Mouse (Mus musculus) liver, postnatal 0 days (tissue): ENCODE results near the gene Pip5k1a. TPM values are rescaled to one million over a fixed set of nuclear protein-coding genes. Genes with fewer than 3 reads are reported as not detected.

ENCODE experiments used
- ATAC-seq: fragments of 200-750 bp; cut with Nextera tagmentation; 2 replicates; pipeline ENCODE4 v1.8.0; 2017; ENCODE audit warnings: mild to moderate bottlenecking, moderate library complexity
- DNase-seq: peaks from one replicate; pipeline ENCODE4 v3.0.0-alpha.2; 2016
- H3K27ac ChIP-seq: fragments of 300-500 bp; sonication (generic); 2 replicates; pipeline ENCODE4 v1.5.1; 2014; ENCODE audit warnings: antibody characterized with exemption, moderate library complexity, mild to moderate bottlenecking, low read depth
- H3K27me3 ChIP-seq: fragments of 300-500 bp; sonication (generic); 2 replicates; pipeline ENCODE4 v1.6.1; 2014; ENCODE audit warnings: low read length, control low read depth, mixed read lengths; ENCODE audit not compliant: insufficient read depth
- H3K36me3 ChIP-seq: fragments of 300-500 bp; sonication (generic); replicated peaks from 2 replicates; pipeline ENCODE4 v1.6.1; 2014; ENCODE audit warnings: mild to moderate bottlenecking, control low read depth, low read length, moderate library complexity, mixed read lengths; ENCODE audit not compliant: insufficient read depth
- H3K4me1 ChIP-seq: fragments of 300-500 bp; sonication (generic); 2 replicates; pipeline ENCODE4 v1.6.1; 2014; ENCODE audit warnings: antibody characterized with exemption, mild to moderate bottlenecking, control low read depth; ENCODE audit not compliant: insufficient read depth
- H3K4me2 ChIP-seq: fragments of 300-500 bp; sonication (generic); 2 replicates; pipeline ENCODE4 v1.6.1; 2014; ENCODE audit warnings: low read depth, mild to moderate bottlenecking, low read length, moderate library complexity, mixed read lengths
- H3K4me3 ChIP-seq: fragments of 300-500 bp; sonication (generic); 2 replicates; pipeline ENCODE4 v1.5.1; 2014; ENCODE audit warnings: low read depth, low read length
- H3K9ac ChIP-seq: fragments of 300-500 bp; sonication (generic); replicated peaks from 2 replicates; pipeline ENCODE4 v1.6.1; 2014; ENCODE audit warnings: mild to moderate bottlenecking, moderate library complexity
- H3K9me3 ChIP-seq: fragments of 300-500 bp; sonication (generic); 2 replicates; pipeline ENCODE4 v1.6.1; 2016; ENCODE audit warnings: mild to moderate bottlenecking, control low read depth, low read length, mixed read lengths
- CTCF ChIP-seq: sonication (generic); IDR thresholded peaks from 2 replicates; pipeline ENCODE4 v1.5.1; 2016; ENCODE audit warnings: antibody characterized with exemption, low read depth
- EP300 ChIP-seq: IDR thresholded peaks from 2 replicates; pipeline ENCODE4 v1.6.1; 2016; ENCODE audit warnings: antibody characterized with exemption, low read depth, mild to moderate bottlenecking
- WGBS: fragments of 180-500 bp; shearing (Covaris S2); extraction: QIAGEN DNeasy Blood & Tissue Kit; methylation state at CpG from one replicate; pipeline ENCODE4 v1.1.7; 2014; ENCODE audit not compliant: insufficient replicate concordance; 5-methylcytosine and 5-hydroxymethylcytosine counted together
- microRNA-seq: library from miRNA; unstranded; fragments of <30 nt; microRNA quantifications from one replicate; pipeline ENCODE4, GENCODE M21; 2016
- polyA plus RNA-seq: library from polyadenylated mRNA; unstranded; fragments of >200 nt; fragmentation: Nextera tagmentation; extraction: Ambion mirVana; gene quantifications from 2 replicates; pipeline ENCODE4 v1.2.1, GENCODE M21; 2015

The Pip5k1a gene
- polyA plus RNA-seq, 1 experiment from 2014 or later = 6.4 TPM

DNA sequence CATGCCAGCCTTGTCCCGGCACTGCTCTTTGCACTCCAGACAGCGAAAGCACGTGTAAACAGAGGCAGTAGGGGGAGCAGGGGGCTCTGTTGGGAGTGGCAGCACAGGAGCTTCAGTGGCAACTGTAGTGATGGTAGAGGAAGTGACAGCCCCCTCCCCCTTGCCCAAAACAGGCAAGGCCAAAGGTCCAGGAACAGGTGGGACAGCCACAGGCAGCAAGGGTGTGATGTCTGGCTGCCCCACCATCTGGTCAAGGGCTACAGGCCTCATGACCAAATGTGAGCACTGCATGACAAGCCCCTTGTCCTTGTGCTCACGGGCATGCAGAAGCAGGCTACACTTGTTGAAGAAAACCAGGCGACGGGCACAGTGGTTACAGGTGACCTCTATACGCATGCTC lies 96.3 kb downstream of the Pip5k1a start:
- peaks cover 22% of the 10 kb centered on the region for H3K4me1 ChIP-seq
- H3K4me3 ChIP-seq = no peak overlapping the region
- TF ChIP-seq EP300 = no peak
- TF ChIP-seq CTCF = no peak
- DNase-seq (no peak), ATAC-seq (no peak)
- no peak overlapping the region for H3K9ac ChIP-seq
- H3K9me3 ChIP-seq = no peaks in the 10 kb centered on the region
- no peaks in the 10 kb centered on the region for H3K27me3 ChIP-seq
- H3K4me2 ChIP-seq = no peak overlapping the region
- 80% methylated on average over 7 of the region's 7 CpGs for WGBS
- no peak overlapping the region for H3K27ac ChIP-seq
- peaks cover 65% of the 10 kb centered on the region for H3K36me3 ChIP-seq

Small RNAs within 50 kb of the gene (microRNA-seq; reads per million reads assigned to microRNA genes)
- gene Mir8099-1 = not detected

Other genes with a start within 250 kb of the Pip5k1a start
- gene Psmb4, start 220.0 kb downstream of the Pip5k1a start, polyA plus RNA-seq = 172 and 174 TPM in 2 replicates
- 129 and 135 TPM in 2 replicates for gene Selenbp1, start 173.9 kb downstream of the Pip5k1a start, polyA plus RNA-seq
- 1.1 and 1.2 TPM in 2 replicates for gene Rfx5, start 152.9 kb downstream of the Pip5k1a start, polyA plus RNA-seq
- 5.4 and 6.5 TPM in 2 replicates for gene Pi4kb, start 132.2 kb downstream of the Pip5k1a start, polyA plus RNA-seq
- gene Zfp687, start 91.5 kb downstream of the Pip5k1a start, polyA plus RNA-seq = 3.7 and 5.3 TPM in 2 replicates
- 142 and 143 TPM in 2 replicates for gene Psmd4, start 64.3 kb downstream of the Pip5k1a start, polyA plus RNA-seq
- 27.4 and 27.9 TPM in 2 replicates for gene Vps72, start 4.1 kb upstream of the Pip5k1a start, polyA plus RNA-seq
- 0.19 and 1.5 TPM in 2 replicates for gene Tmod4, start 17.5 kb upstream of the Pip5k1a start, polyA plus RNA-seq
- gene Scnm1, start 27.1 kb upstream of the Pip5k1a start, polyA plus RNA-seq = 19.3 and 23.7 TPM in 2 replicates
- 6.7 and 7.0 TPM in 2 replicates for gene Lysmd1, start 27.2 kb upstream of the Pip5k1a start, polyA plus RNA-seq
- gene Tnfaip8l2, start 35.4 kb upstream of the Pip5k1a start, polyA plus RNA-seq = 13.0 and 13.1 TPM in 2 replicates
- gene Sema6c, start 53.5 kb upstream of the Pip5k1a start, polyA plus RNA-seq = 0.28 and 0.71 TPM in 2 replicates
- gene Gabpb2, start 111.0 kb upstream of the Pip5k1a start, polyA plus RNA-seq = 2.5 and 3.9 TPM in 2 replicates
- 31.7 and 32.3 TPM in 2 replicates for gene Cdc42se1, start 121.8 kb upstream of the Pip5k1a start, polyA plus RNA-seq
- gene Mllt11, start 125.2 kb upstream of the Pip5k1a start, polyA plus RNA-seq = 2.0 and 2.3 TPM in 2 replicates
- gene Gm128, start 134.7 kb upstream of the Pip5k1a start, polyA plus RNA-seq = 0.08 TPM in 1 of 2 replicates, not detected in the other
- not detected in 2 replicates for gene Bnipl, start 144.3 kb upstream of the Pip5k1a start, polyA plus RNA-seq
- 41.4 and 42.8 TPM in 2 replicates for gene Mindy1, start 174.4 kb upstream of the Pip5k1a start, polyA plus RNA-seq
- gene Prune1, start 175.1 kb upstream of the Pip5k1a start, polyA plus RNA-seq = 10.6 and 10.7 TPM in 2 replicates
- 1.2 TPM in 2 replicates for gene Anxa9, start 200.2 kb upstream of the Pip5k1a start, polyA plus RNA-seq
- 124 and 125 TPM in 2 replicates for gene Cers2, start 207.9 kb upstream of the Pip5k1a start, polyA plus RNA-seq